Mouse (Mus musculus) spleen, adult 18-20 months (tissue): Measurements from ENCODE around the gene Ifrd2.

Experiments
- DNase-seq, 2 experiments: peaks; one replicate each; pipeline ENCODE4 v3.0.0; 2022; ENCODE audit warnings: mixed read lengths in 2 of 2

Ifrd2 gene

GRCm38 (mm10) chr9:107576357-107577107 is 10.9 kb upstream of the Ifrd2 start, which contains the start of gene Hyal1:
TSS of gene Hyal1 (plus strand) at chr9:107576927.
- DNase-seq: no peak

- no peak for DNase-seq
Measured at GRCm38 (mm10) chr9:107577871-107578270, 9.6 kb upstream of the Ifrd2 start.

GRCm38 (mm10) chr9:107578587-107578986 is 8.9 kb upstream of the Ifrd2 start, which contains the start of gene Naa80:
TSS of gene Naa80 (plus strand) at chr9:107578887.
- DNase-seq: no peak

- no peak for DNase-seq
Measured at GRCm38 (mm10) chr9:107579023-107579900, 8.2 kb upstream of the Ifrd2 start.

GRCm38 (mm10) chr9:107580501-107581317 is 6.7 kb upstream of the Ifrd2 start, which contains the start of gene Hyal3:
TSS of gene Hyal3 (plus strand) at chr9:107580818.
- peak; percentile 68 to 72 for DNase-seq

GRCm38 (mm10) chr9:107581584-107581983 is 5.9 kb upstream of the Ifrd2 start:
- no peak for DNase-seq

- no peak for DNase-seq
Measured at GRCm38 (mm10) chr9:107582509-107583062, 4.9 kb upstream of the Ifrd2 start.

GRCm38 (mm10) chr9:107583174-107583573 is 4.3 kb upstream of the Ifrd2 start:
- no peak for DNase-seq

GRCm38 (mm10) chr9:107586504-107586903 is 938 bp upstream of the Ifrd2 start:
- no peak for DNase-seq

- no peak for DNase-seq
Measured at GRCm38 (mm10) chr9:107587833-107588639, 594 bp downstream of the Ifrd2 start.

GRCm38 (mm10) chr9:107590058-107590772 is 2.8 kb downstream of the Ifrd2 start:
- no peak for DNase-seq

- DNase-seq: no peak
Measured at GRCm38 (mm10) chr9:107590773-107591060, 3.3 kb downstream of the Ifrd2 start.

GRCm38 (mm10) chr9:107593101-107593976 is 5.9 kb downstream of the Ifrd2 start:
- DNase-seq: no peak

- no peak for DNase-seq
Measured at GRCm38 (mm10) chr9:107594281-107595062, 7.0 kb downstream of the Ifrd2 start.

- no peak for DNase-seq
Measured at GRCm38 (mm10) chr9:107596619-107597569, 9.5 kb downstream of the Ifrd2 start.

- no peak for DNase-seq
Measured at GRCm38 (mm10) chr9:107598385-107598784, 10.9 kb downstream of the Ifrd2 start.

GRCm38 (mm10) chr9:107599433-107599832 is 12.0 kb downstream of the Ifrd2 start:
- no peak for DNase-seq

GRCm38 (mm10) chr9:107599842-107600241 is 12.4 kb downstream of the Ifrd2 start:
- DNase-seq: no peak
